Mouse (Mus musculus): ENCODE results near the gene Dpep2nb.
"Not testable (repeated sequence)": the region's sequence is repeated elsewhere in the genome, so short reads cannot be mapped to it uniquely, and the experiment has no call there.

Dpep2nb gene

DNA sequence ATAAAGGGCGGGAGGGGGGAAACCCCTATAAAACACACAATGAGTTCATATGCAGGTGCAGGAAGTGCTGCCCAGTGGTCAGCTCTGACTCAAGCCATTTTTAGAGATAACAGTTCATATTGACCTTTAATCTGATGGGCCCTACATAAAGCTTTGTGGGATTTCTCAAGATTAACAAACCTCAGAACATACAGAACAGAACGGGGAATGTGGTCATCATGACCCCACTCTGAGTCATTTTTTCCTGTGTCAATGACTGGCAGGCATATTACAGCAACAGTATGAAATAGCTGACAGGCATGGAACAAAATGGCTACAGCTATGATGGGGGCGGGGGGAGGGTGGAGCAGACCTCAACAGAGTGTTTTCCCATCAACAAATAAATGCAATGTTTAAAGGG lies 1.4 kb upstream of the Dpep2nb start:
- DNase-seq (ENCODE audit: low spot score in 2 of 2): peak; percentile 58 to 83

DNA sequence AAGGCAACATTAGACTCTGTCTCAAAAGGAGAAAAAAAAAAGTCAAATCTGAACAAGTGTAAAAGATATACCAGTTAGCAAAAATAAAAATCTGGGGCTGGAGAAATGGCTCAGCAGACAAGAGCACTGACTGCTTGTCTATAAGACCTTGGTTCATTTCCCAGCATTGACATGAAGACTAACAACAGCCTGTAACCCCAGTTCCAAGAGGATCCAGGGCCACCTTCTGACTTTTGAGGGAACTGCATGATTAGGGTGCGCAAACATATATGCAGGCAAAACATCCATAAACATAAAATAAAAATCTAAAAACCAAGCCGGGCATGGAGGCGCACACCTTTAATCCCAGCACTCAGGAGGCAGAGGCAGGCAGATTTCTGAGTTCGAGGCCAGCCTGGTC lies 638 bp upstream of the Dpep2nb start:
- no peak for DNase-seq (ENCODE audit: low spot score in 2 of 2)

DNA sequence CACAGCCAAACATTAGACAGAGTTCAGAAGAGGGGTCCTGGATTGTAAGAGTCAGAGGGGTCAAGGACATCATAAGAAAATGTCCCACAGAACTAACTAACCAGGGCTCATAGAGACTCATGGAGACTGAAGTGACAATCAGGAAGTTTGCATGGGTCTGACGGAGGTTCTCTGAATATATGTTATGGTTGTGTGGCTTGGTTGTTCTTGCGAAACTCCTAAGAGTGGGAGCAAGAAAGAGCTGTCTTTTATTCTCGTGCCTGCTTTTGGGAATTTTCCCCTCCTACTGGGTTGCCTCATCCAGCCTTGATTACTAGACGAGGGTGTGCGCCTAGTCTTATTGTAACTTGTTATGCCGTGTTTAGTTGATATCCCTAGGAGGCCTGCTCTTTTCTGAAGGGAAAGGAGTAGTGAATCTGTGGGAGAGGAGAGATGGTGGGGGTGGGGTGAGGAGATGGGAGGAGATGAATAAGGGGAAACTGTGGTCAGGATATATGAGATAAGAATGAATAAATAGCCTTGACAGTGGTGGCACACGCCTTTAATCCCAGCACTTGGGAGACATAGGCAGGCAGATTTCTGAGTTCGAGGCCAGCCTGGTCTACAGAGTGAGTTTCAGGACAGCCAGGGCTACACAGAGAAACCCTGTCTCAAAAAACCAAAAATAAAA lies 1.1 kb downstream of the Dpep2nb start:
- no peak for DNase-seq (ENCODE audit: low spot score in 2 of 2)

DNA sequence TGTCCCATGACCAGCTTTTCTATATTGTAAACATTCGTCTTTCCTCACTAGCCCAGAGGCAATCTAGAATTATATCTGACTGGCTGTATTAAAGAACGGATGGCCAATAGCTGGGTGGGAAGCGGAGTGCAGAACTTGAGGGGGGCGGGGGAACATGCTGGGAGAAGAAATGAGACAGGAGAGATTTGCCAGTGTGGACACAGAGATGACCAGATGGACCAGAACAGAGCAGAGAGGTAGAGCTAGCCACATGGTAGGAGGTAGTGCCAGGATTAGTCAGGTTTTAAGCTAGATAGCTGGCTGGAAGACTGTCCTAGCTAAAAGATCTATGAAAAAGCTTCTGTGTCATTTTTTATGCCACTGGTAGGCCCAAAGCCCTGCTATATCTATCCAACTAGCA lies 3.9 kb downstream of the Dpep2nb start:
- DNase-seq (ENCODE audit: low spot score in 2 of 2): no peak

DNA sequence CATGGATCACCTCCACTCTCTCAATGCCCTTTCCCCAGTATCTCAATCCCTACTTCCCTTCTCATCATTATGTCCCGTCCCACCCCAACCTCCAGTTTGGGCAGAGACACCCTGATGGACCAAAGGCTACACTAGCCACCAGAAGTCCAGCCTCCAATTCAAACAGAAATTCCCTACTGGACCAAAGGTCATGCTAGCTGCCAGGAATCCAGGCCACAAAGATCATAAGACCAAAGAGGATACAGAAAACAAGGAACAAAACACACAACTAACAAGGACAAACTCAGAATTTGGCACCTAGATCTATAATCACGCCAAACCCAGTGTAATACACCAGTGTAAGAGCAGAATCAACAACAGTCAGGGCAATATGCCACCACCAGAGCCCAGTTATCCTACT lies 6.8 kb downstream of the Dpep2nb start:
- DNase-seq (ENCODE audit: low spot score in 2 of 2): no peak

GRCm38 (mm10) chr8:105996359-105996758 lies 9.4 kb downstream of the Dpep2nb start:
- DNase-seq (ENCODE audit: low spot score in 2 of 2): no peak

DNA sequence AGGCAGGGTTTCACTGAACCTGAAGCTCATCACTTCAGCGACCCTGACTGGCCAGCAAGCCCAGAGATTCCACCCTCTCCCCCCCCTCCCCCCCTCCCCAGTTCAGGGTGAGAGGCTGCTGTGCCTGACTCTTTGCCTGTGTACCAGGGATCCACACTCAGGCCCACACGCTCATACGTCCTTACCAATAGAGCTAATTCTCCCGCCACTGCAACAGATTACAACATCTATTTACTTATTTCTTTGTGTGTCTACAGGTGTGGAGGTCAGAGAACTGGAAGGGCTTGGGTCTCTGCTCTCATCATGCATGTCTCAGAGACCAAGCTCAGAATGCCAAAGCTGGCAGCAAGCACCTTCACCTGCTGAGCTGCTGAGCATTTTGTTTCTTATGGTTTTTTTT lies 12.5 kb downstream of the Dpep2nb start:
- no peak for DNase-seq (ENCODE audit: low spot score in 2 of 2)

GRCm38 (mm10) chr8:105992499-105992898 lies 13.3 kb downstream of the Dpep2nb start:
- peak; percentile 78 to 86 for DNase-seq (ENCODE audit: low spot score in 2 of 2)

DNA sequence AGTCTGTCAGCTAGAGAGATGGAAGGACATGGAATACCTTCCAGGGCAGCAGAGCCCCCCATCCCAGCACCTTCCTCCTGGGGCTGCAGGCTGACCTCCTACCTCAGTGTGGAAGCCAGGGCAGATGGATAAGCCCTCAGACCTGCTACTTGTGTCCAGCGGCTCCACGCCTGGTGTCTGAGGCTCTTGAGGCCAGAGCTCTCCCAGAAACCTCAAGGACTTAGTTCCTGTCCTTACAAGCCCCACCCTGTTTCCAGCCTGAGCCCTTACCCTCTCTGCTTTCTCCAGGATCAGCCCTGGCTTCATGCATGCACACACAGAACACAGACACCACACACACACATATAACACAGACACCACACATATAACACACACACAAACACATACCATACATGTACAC lies 14.2 kb downstream of the Dpep2nb start:
- DNase-seq (ENCODE audit: low spot score in 2 of 2): no peak

GRCm38 (mm10) chr8:105990856-105991387 lies 14.9 kb downstream of the Dpep2nb start, which contains the start of gene Dus2:
Gene Dus2 (plus strand): TSS chr8:105991337.
- DNase-seq (ENCODE audit: low spot score in 2 of 2): peak; percentile 77 to 87

GRCm38 (mm10) chr8:105988546-105988945 lies 17.2 kb downstream of the Dpep2nb start:
- no peak for DNase-seq (ENCODE audit: low spot score in 2 of 2)

- not testable (repeated sequence) for DNase-seq (ENCODE audit: low spot score in 2 of 2)
Observed at GRCm38 (mm10) chr8:105983406-105983805, 22.4 kb downstream of the Dpep2nb start.

GRCm38 (mm10) chr8:105981146-105981545 lies 24.6 kb downstream of the Dpep2nb start:
- DNase-seq (ENCODE audit: low spot score in 2 of 2): no peak

DNA sequence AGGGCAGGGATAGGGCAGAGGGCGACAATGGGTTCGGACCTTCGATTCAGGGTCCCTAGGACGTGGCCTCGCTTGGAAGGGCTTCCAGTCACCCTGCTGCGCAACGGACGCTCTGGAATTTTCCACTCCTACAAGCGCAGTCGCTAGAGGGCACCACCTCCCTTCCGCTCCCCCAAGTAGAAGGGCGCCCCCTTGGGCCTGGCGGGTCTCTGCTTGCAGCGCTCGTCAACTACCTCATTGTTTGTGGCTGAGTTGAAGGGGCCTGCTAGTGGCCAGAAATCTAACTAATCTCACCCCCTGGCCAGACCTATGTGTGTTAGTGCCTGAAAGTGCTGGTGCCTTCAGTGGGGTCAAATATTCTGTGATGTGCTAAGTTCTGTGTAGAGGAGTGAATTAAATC lies 26.4 kb downstream of the Dpep2nb start, which contains the start of gene Dpep3:
TSS of gene Dpep3 (minus strand) at position 105 of the 400 bp plus-strand sequence.
- DNase-seq (ENCODE audit: low spot score in 2 of 2): no peak

DNA sequence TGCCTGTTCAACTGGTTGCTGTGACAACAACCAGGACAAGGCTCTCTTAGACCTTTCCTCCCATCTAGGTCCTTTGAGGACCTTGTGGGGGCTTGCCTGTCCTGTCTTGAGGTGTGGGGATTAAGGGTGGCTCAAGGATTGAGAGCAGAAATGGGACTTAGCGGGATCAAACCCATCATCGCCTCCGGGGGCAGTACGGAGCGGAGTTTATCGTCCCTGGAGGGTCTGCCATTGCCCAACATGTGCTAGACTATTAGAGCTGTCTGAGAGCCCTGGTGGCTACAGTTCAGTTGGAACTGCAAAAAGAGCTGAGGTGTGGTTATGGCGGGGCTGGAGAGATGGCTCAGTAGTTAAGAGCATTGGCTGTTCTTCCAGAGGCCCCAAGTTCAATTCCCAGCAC lies 30.4 kb downstream of the Dpep2nb start:
- DNase-seq (ENCODE audit: low spot score in 2 of 2): no peak

DNA sequence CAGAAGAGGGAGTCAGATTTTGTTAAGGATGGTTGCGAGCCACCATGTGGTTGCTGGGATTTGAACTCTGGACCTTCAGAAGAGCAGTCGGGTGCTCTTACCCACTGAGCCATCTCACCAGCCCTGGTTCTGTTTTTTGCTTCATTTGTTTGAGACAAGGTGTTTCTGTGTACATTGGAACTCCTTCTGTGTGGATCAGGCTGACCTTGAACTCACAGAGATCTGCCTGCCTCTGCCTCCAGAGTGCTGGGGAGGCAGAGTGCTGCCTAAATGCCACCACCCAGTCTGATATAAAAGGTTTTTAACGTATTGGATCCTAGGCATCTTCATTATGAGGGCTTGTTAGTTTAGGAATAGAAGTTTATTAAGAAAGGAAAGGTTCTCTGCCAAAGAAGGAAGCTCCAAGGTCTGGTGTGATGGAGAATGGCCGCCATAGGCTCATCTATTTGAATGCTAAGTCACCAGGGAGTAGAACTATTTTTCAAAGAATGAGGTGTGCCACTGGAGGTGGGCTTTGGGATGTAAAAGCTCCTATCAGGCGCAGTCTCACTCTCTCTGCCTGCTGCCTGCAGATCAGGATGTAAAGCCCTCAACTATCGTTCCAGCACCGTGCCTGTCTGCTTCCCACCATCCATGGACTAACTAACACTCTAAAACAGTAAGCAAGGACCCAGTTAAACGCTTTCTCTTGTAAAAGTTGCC lies 34.6 kb downstream of the Dpep2nb start:
- no peak for DNase-seq (ENCODE audit: low spot score in 2 of 2)

DNA sequence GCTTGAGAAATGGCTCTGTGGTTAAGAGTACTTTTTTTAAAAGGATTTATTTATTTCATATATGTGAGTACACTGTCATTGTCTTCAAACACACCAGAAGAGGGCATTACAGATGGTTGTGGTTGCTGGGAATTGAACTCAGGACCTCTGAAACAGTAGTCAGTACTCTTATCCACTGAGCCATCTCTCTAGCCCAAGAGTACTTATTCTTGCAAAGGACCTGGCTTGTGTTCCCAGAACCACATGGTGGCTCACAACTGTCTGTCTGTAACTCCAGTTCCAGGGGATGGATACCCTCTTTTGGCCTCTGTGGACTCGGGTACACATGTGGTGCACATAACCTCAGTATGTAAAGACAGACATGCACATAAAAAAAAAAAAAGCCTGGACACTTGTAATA lies 36.4 kb downstream of the Dpep2nb start:
- DNase-seq (ENCODE audit: low spot score in 2 of 2): no peak

- no peak for DNase-seq (ENCODE audit: low spot score in 2 of 2)
Observed at GRCm38 (mm10) chr8:105966692-105967311, 39.0 kb downstream of the Dpep2nb start.

DNA sequence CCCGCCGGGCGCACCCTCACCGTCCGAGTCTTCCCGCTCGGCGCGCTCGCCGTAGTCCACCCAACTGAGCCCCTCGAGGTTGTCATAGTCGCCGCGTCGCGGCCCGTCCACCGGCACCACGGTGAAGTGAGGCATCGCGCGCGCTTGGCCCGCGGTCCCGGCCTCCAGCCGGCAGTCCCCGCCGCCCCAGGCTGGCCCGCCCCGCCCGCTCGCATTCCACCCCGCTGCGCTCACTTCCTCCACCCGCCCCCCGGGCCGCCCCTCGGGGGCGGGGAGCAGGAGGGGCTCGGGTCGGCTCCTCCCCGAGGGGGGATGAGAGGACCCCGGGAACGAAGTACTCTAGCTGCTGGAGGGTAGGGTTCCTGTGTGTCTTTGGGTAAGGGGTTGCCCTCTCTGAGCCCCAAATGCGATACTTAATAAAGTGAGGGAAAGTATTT lies 39.9 kb downstream of the Dpep2nb start, which contains the start of gene Slc12a4:
TSS of gene Slc12a4 (minus strand) at position 193 of the 437 bp plus-strand sequence.
- peak; percentile 23 to 54 for DNase-seq (ENCODE audit: low spot score in 2 of 2)

- peak; percentile 10 to 15 for DNase-seq (ENCODE audit: low spot score in 2 of 2)
Observed at GRCm38 (mm10) chr8:105965266-105965904, 40.4 kb downstream of the Dpep2nb start.

DNA sequence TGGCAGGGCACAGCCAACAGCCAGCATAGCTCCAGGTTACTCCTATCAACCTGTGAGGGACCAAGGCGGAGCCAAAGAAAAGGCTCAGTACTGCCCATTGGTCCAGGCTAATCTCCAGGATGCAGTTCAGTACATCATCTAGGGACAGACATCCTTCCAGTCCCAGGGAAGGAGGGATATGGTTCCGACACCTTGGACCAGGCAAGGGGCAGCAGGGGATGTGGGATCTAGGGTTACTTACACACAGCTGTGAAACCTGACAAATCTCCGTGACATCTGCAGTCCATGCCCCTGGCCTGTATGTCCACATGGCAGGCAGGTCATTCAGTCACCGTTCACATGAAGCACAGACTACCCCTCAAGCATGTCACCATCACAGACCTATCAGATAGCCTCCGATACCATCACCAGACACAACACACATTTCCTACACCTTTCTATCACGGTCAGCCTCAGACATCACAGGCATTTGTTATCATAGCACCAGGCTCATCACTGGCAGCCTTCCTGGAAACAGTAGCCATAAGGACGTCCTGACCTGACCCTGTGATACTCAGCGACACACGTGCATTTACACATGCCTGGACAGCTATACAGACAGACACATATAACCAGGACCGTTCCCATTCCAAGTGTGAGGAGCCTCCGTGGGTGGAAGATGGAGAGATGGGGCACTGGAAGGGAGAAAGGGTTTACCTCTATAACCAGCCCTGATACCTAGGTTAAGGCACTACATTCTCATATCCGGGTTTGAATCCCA lies 41.1 kb downstream of the Dpep2nb start:
- no peak for DNase-seq (ENCODE audit: low spot score in 2 of 2)
